Mouse (Mus musculus) ES-Bruce4 (cell line): ENCODE data around the gene Trio. TPM values are rescaled to one million over a fixed set of nuclear protein-coding genes. Genes with fewer than 3 reads are reported as not detected.

Source experiments
- H3K27ac ChIP-seq: 2 replicates; pipeline ENCODE4 v1.5.1; 2012; ENCODE audit warnings: low read length, inconsistent platforms; ENCODE audit not compliant: insufficient read depth
- H3K27me3 ChIP-seq: 2 replicates; pipeline ENCODE4 v1.6.1; 2012; ENCODE audit warnings: mild to moderate bottlenecking, low read length, inconsistent platforms; ENCODE audit not compliant: control insufficient read depth, poor library complexity, insufficient read depth, severe bottlenecking
- H3K36me3 ChIP-seq: 2 replicates; pipeline ENCODE4 v1.6.1; 2012; ENCODE audit warnings: inconsistent platforms, mild to moderate bottlenecking, low read length, moderate library complexity; ENCODE audit not compliant: control insufficient read depth, poor library complexity, insufficient read depth, severe bottlenecking
- H3K4me1 ChIP-seq: one replicate; pipeline ENCODE4 v1.8.1; 2011; ENCODE audit warnings: low read length; ENCODE audit not compliant: control insufficient read depth, insufficient read depth
- H3K4me3 ChIP-seq: 2 replicates; pipeline ENCODE4 v1.5.1; 2011; ENCODE audit warnings: low read depth, mild to moderate bottlenecking, low read length
- H3K9ac ChIP-seq: 2 replicates; pipeline ENCODE4 v1.6.1; 2012; ENCODE audit warnings: low read depth, mild to moderate bottlenecking, inconsistent platforms; ENCODE audit not compliant: poor library complexity, severe bottlenecking
- H3K9me3 ChIP-seq: replicated peaks from 2 replicates; pipeline ENCODE4 v1.6.1; 2012; ENCODE audit warnings: mild to moderate bottlenecking, low read length, inconsistent platforms; ENCODE audit not compliant: control insufficient read depth, poor library complexity, insufficient read depth, severe bottlenecking
- CTCF ChIP-seq: IDR thresholded peaks from one replicate; pipeline ENCODE4 v1.8.1; 2011; ENCODE audit warnings: low read depth, low read length
- EP300 ChIP-seq: IDR thresholded peaks from 2 replicates; pipeline ENCODE4 v1.6.1; 2011; ENCODE audit warnings: low read depth, low read length; ENCODE audit not compliant: insufficient read depth
- POLR2A ChIP-seq: IDR thresholded peaks from one replicate; pipeline ENCODE4 v1.8.1; 2011; ENCODE audit warnings: low read length; ENCODE audit not compliant: insufficient read depth
- polyA plus RNA-seq: library from polyadenylated mRNA; stranded (reverse); fragments of >200 nt; gene quantifications from 2 replicates; pipeline ENCODE4 v1.2.4, GENCODE M21; 2011; ENCODE audit warnings: low read depth; ENCODE audit not compliant: missing spikeins, insufficient read depth, insufficient read length

The Trio gene
- polyA plus RNA-seq, 1 experiment = 62.2 TPM

DNA sequence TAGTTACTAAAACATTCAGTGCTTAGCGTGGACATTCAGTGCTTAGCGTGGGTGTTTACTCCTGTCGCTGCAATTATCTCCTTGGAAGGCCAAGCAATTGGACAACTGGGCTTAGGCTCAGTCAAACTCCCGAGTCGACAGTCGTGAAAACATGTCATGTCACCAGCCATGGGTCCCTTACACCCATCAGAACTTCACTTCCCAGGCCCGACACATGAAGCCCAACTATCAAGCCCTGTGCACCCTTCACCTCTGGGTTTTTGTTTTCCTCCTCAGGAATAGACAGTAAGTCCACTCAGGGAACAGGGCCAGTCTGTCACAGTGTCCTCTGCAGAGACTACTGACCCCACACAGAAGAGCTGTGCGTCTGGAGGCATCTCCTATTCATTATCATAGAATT, 84.2 kb downstream of the Trio start:
- H3K9me3 ChIP-seq = no peaks in the 10 kb centered on the region
- no peak overlapping the region for H3K4me3 ChIP-seq
- H3K36me3 ChIP-seq = no peaks in the 10 kb centered on the region
- no peak overlapping the region for H3K27ac ChIP-seq
- TF ChIP-seq EP300 (no peak), POLR2A (no peak), CTCF (no peak)
- H3K4me1 ChIP-seq = peaks cover 2% of the 10 kb centered on the region
- no peaks in the 10 kb centered on the region for H3K27me3 ChIP-seq
- H3K9ac ChIP-seq = no peak overlapping the region

GRCm38 (mm10) chr15:27941020-27941419, 84.6 kb downstream of the Trio start:
- peaks cover 2% of the 10 kb centered on the region for H3K4me1 ChIP-seq
- TF ChIP-seq POLR2A (no peak), CTCF (no peak), EP300 (no peak)

GRCm38 (mm10) chr15:27940032-27940431, 85.6 kb downstream of the Trio start:
- Histone ChIP-seq H3K4me3 (no peak overlapping the region), H3K9ac (no peak overlapping the region), H3K27me3 (no peaks in the 10 kb centered on the region), H3K9me3 (no peaks in the 10 kb centered on the region), H3K4me1 (peaks cover 2% of the 10 kb centered on the region), H3K36me3 (no peaks in the 10 kb centered on the region), H3K27ac (no peak overlapping the region)
- TF ChIP-seq CTCF (no peak), POLR2A (no peak), EP300 (no peak)

More at GRCm38 (mm10) chr15:27941020-27941419, 84.6 kb downstream of the Trio start:
- H3K4me3 ChIP-seq = no peak overlapping the region
- no peaks in the 10 kb centered on the region for H3K9me3 ChIP-seq
- H3K27me3 ChIP-seq = no peaks in the 10 kb centered on the region
- H3K36me3 ChIP-seq = no peaks in the 10 kb centered on the region
- no peak overlapping the region for H3K9ac ChIP-seq
- no peak overlapping the region for H3K27ac ChIP-seq

GRCm38 (mm10) chr15:27938886-27939285, 86.8 kb downstream of the Trio start:
- Histone ChIP-seq H3K4me1 (peaks cover 2% of the 10 kb centered on the region), H3K27ac (no peak overlapping the region), H3K9me3 (no peaks in the 10 kb centered on the region), H3K9ac (no peak overlapping the region), H3K4me3 (no peak overlapping the region), H3K36me3 (no peaks in the 10 kb centered on the region), H3K27me3 (no peaks in the 10 kb centered on the region)
- TF ChIP-seq EP300 (no peak), CTCF (no peak), POLR2A (no peak)

- Histone ChIP-seq H3K9ac (no peak overlapping the region), H3K9me3 (no peaks in the 10 kb centered on the region)
Observed at GRCm38 (mm10) chr15:27937861-27938833, 87.5 kb downstream of the Trio start.

More at GRCm38 (mm10) chr15:27937861-27938833, 87.5 kb downstream of the Trio start:
- H3K4me1 ChIP-seq = peaks cover 2% of the 10 kb centered on the region
- H3K27ac ChIP-seq = no peak overlapping the region
- no peaks in the 10 kb centered on the region for H3K27me3 ChIP-seq
- TF ChIP-seq CTCF (no peak), POLR2A (no peak), EP300 (no peak)
- no peaks in the 10 kb centered on the region for H3K36me3 ChIP-seq
- peak overlapping the region; percentile 34 for H3K4me3 ChIP-seq
